Mouse (Mus musculus) retina, postnatal 7 days (tissue): Measurements from ENCODE around the gene Zbtb9.
A peak's percentile ranks its signal among the peaks of the same experiment; 100 is the strongest.

Source experiments
- DNase-seq: peaks from one replicate; pipeline ENCODE4 v3.0.0-alpha.2; 2012; ENCODE audit warnings: low read depth, low spot score

Zbtb9 gene

DNA sequence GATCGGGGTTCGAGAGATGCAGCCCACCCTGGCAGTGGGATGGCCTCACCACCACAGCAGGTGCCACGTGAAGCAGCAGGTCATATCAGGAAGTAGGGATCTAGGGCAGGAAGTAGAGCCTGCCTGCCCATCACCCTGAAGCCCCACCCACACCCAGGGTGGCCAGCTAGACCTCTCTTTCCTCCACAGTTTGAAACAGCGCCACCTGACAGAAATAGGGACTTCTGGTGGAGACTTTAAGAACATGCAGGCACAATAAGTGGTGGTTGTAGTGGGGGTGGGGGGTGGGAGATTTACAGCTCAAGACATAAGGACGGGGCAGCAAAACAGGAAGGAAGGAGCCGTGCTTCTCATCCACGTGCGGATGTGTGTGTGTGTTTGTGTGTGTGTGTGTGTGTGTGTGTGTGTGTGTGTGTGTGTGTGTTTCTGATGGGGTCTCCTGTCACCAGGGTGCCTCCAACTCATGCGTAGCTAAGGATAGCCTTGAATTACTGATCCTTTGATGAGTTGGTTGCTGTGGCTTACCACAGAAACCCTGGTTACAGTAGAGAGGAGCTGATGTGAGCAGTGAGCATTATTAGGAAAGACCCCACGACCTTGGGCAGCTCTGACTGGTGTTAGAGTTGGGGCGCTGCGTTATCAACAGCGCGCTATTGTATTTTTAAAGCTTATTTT, 39.2 kb downstream of the Zbtb9 start:
- no peak for DNase-seq

DNA sequence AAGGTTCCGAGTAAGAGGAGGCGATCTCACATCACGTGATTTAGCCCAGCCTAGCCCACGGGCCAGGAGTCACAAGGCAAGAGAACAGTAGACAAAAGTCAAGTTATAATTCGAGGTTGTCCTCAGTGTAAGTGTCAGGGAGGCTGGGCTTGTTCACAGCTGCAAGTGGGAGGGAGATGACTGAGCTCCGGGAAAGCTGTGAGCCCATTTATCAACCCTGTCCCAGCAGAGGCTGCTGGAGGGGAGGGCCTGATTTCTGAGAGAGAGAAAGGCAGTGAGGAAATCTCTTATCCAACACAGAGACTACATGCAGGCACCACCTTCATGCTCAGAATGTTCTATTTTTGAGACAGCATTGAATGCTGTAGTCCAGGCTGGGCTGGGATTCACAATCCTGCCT, 39.9 kb downstream of the Zbtb9 start:
- no peak for DNase-seq

GRCm38 (mm10) chr17:27017564-27018499, 44.9 kb downstream of the Zbtb9 start:
- peak; percentile 75 for DNase-seq

DNA sequence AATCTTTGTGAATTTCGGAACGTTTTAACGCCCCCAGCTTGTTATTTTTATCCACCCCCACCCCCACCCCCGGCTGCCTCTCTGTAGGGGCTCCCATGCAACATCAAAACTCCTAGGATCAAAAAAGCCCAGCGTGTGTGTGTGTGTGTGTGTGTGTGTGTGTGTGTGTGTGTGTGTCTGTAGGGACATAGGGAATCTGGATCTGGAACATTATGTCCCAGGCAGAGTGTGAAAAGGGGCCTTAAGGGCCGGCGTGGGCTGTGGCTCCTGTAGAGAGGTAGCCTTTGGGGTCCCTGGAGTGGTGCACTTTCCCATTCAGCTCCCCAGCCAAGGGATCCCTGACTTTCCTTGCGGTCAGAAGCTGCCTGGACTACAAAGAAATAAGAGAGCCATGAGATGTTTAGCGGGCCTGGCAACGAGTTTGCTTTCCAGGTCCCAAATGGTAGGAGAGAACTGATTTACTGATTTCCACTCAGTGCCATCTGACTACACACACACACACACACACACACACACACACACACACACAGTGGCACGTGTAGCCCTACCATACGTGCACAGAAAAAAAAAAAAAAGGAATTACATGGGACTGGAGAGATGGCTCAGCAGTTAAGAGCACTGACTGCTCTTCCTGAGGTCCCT, 45.7 kb downstream of the Zbtb9 start:
- DNase-seq = no peak

DNA sequence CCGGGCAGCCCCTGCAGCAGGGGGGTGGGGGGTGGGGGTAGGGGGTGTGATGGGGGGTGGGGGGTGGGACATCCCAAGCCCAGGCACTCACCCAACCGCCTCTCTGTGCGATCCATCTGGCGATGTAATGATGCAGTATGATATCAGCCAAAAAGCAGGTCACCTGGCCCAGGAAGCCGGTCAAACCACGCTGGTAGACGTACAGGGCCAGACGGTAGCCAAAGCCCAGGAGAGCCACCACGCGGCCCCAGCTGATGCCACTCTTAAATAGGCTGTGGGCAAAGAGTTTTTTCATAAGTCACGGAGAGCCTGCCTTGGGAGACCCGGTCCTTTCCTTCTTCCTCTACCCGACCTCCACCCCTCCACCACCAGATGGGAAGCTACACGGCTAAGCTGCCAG, 48.1 kb downstream of the Zbtb9 start:
- DNase-seq = no peak

DNA sequence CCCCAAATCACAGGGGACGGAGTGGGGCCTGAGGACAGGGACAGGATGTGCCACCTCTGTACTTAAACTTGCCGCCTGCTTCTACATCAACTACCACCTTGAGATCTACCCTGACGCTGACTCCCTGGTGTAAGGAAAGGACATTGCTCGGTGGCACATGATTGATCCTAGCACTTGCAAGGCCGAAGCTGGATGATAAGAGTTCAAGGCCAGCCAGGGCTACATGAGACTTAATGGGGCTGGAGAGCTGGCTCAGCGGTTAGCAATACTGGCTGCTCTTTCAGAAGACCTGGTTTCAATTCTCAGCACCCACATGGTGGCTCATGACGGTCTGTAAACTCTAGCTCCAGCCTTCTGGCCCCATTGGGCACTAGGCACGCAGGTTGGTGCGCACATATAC, 48.8 kb downstream of the Zbtb9 start:
- DNase-seq = no peak

- no peak for DNase-seq
Measured at GRCm38 (mm10) chr17:27023342-27023741, 50.4 kb downstream of the Zbtb9 start.

DNA sequence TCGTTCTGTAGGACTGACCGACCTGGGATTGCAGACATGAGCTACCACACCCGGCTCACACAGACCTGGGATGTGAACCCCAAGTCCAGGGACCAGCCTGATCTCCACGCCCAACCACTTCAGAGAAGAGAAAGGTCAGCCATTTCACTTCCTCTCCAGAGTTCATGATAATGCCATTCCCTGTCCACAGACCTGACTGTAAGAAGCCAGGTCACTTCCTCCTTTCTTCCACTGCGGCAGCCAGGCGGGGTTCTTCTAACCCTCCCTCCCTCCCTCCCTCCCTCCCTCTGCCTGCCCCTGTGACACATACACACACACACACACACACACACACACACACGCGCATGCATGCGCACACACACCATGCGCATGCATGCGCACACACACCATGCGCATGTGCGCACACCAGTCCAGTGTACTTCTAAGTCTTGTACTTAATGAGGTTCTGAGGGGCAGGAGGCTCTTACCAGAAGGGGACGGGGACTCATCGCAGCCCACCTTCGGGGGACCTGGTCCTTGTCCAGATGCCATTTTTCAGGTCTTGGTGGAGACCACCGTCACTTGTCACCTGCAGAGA, 52.4 kb downstream of the Zbtb9 start:
- no peak for DNase-seq

DNA sequence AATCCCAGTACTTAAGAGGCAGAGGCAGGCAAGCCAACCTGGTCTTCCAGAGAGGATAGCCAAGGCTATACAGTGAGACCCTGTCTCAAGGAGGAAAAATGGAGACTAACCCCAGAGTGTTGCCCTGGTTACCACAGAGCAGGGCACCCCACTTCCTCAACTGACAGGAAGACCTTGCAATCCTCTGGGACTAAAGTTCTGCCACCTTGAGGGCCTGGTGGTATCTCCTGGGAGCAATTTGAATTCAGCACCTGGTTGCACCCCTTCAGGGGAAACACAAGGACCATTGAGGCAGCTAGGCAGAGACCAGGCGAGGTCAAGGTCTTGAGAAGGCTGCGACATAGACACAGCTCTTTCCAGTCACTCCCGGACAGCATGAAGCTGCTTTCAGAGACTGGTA, 53.0 kb downstream of the Zbtb9 start:
- DNase-seq = no peak

- no peak for DNase-seq
Measured at GRCm38 (mm10) chr17:27027460-27028283, 54.7 kb downstream of the Zbtb9 start.

DNA sequence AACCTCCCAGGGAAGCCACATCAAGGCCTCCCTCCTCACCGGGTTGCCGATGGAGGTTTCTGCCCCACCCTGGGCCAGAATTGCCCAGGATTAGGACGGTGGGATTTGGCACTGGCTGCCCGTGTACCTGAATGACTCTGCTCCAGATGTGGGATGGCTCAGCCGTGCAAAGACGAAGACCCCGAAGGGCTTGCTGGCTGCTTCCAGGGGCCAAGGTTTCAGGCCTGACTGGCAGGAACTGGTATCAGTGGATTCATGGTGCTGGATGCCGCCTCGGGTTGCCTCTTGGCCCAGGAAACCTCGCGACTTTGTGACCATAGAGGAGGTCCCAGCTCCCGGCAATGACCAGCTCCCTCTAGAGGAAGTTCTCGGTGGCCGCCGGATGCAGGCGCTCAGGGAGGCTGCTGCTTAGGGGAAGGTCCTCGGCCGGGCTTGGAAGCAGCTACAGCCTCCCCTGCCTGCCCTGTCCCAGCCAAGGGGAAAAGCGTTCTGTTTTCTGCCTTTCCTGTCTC, 55.4 kb downstream of the Zbtb9 start:
- DNase-seq = peak; percentile 51

DNA sequence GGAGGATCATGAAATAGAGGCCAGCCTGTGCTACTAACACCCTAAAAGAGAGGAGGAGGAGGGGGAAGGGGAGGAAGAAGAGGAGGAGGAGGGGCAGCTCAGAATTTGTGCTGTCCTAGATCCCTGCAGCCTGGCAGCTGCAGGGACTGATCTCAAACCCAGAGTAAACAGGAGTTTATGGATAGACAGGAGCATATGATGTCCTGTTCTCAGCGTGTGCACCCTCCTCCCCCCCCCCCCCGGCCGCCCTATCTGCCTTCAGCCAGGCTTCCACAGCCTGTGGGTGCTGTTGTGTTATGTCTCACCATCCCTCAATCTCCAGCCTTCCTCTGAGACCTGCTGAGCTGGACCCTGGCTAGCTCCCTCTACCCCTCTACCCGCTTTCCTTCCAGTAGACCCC, 55.9 kb downstream of the Zbtb9 start, which contains the start of gene Bak1:
Gene Bak1, minus strand, starts transcription at position 101 of the 400 bp plus-strand sequence.
- no peak for DNase-seq

- no peak for DNase-seq
Measured at GRCm38 (mm10) chr17:27029431-27029830, 56.5 kb downstream of the Zbtb9 start.

DNA sequence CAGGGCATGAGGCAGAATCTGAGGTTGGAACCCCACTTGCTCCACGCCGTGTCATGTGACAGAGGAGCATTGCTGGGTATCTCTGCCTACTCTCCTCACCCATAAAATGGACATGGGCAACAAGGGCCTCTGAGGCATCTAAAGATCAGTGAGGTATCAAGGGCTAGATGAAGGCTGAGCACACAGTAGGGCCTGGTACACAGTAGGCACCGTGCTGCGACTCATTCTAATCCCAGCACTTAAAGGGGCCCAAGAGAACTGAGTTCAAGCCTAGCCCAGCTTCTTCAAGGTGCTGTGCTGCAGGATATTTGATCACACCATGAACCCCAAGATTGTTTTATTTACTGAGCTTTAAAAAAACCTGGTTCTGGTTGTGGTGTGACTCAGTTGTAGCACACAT, 57.9 kb downstream of the Zbtb9 start:
- DNase-seq = no peak

DNA sequence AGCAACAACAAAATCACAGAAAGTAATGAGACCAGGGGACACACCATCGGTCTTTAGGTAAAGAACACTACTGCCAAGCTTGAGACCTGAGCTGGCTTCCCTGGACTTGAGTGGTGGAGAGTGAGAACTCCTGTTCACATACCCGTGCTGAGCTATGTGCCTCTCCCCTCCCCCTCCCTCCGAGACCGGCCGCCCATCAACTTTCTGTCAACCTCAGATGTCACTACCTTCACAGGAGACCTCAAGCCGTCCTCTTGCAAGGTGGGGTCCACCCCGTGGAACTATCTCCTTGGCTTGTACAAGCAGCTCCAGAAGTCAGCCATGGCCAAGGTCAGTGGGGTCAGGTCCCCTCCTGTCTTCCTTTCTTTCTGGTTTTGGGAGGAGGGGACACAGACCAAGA, 59.4 kb downstream of the Zbtb9 start:
- DNase-seq = no peak

- DNase-seq = peak; percentile 74
Measured at GRCm38 (mm10) chr17:27032869-27033268, 59.9 kb downstream of the Zbtb9 start.

DNA sequence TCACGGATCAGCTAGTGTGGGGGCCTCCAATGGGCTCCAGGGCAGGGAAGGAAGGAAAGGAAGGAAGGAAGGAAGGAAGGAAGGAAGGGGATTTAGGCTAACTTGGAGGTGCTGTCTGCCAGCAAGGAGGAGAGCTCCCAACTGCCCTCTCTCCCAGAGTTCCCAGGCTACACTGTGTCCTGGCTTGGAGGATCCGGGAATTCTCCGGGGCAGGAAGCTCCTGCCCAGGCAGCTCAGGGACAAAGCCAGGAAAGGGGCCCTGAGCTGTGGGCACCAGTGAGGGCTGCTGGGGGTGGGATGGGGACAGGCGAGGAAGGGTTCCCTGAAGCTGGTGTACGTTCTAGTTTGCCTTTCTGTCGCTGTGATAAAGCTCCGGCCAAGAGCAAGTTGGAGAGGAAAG, 63.5 kb downstream of the Zbtb9 start:
- no peak for DNase-seq

DNA sequence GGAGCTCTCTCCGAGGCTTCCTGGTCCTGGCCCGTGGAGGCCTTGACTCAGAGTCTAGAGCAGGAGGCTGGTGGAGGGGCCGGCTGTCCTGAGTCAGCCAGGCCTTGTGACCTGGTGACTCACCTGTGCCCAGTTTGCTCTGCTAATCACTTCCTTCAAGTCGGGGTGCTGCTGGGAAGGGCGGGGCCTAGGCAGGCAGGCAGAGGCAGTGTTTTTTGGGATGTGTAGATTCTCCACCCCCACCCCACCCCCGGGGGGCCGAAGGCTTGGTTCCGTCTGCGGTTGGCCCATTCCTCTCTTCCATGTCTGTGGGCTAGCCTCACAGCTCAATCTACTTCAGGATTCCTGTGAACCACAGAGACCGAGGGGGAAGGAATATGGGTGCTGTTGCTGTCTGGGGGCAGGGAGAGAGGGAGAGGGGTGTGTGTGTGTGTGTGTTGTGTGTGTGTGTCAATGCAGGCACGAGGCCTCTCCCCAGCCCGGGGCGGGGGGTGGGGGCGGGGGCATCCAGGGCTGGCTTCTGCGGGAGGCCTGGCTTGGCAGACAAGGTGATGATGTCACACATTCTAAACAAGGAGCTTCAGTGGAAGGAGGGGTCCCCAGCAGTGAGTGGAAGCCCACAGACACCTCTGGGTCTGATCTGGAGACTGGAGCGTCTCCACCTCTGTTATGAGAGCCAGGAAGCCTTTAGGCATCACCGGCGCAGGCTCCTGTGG, 65.5 kb downstream of the Zbtb9 start:
- no peak for DNase-seq

DNA sequence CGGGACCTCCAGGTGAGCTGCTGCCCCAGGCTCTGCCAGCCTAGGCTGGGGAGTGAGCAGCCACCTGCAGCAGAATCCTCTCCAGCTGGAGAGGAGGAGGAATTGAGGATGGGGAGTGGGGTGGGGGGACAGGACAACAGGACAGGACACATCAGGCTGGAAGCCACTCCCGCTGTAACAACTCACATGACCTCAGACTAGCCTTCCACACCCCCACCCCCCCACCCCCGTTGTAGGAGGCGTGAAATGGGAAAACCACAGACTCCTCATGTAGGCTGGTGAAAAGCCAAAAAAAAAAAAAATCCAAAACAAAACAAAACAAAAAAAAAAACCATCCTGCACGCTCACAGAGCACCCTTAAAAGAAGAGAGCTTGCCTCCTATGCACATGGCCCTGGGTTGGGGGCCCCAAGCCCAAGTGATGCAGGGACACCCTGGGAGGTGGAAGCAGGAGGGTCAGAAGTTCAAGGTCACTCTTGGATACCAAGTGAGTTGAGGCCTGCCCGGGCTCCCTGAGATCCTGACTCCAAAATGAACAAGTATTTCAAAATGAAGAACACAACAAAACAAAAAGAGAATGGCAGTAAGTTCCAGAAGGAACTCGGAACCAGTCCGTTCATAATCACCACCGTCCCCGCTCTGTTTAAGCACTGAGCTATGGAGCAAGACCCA, 66.6 kb downstream of the Zbtb9 start:
- no peak for DNase-seq
